Mouse (Mus musculus): ENCODE results near the gene Slc35a5.

Gene Slc35a5

GRCm38 (mm10) chr16:45158522-45159388, at the start of gene Slc35a5, which contains the start of gene Atg3:
Gene Slc35a5, minus strand, starts transcription at chr16:45158706.
Gene Atg3, plus strand, starts transcription at chr16:45158785.
- peak; percentile 90 to 95 for DNase-seq (ENCODE audit: low spot score in 2 of 2)

- no peak for DNase-seq (ENCODE audit: low spot score in 2 of 2)
Observed at GRCm38 (mm10) chr16:45204859-45205670, 46.6 kb upstream of the Slc35a5 start.

- DNase-seq (ENCODE audit: low spot score in 2 of 2) = no peak
Observed at GRCm38 (mm10) chr16:45204438-45204837, 45.9 kb upstream of the Slc35a5 start.

GRCm38 (mm10) chr16:45201395-45201794, 42.9 kb upstream of the Slc35a5 start:
- DNase-seq (ENCODE audit: low spot score in 2 of 2) = no peak

GRCm38 (mm10) chr16:45196816-45197215, 38.3 kb upstream of the Slc35a5 start:
- DNase-seq (ENCODE audit: low spot score in 2 of 2) = peak; percentile 15 to 30

- peak; percentile 43 to 62 for DNase-seq (ENCODE audit: low spot score in 2 of 2)
Observed at GRCm38 (mm10) chr16:45192613-45193012, 34.1 kb upstream of the Slc35a5 start.

- DNase-seq (ENCODE audit: low spot score in 2 of 2) = no peak
Observed at GRCm38 (mm10) chr16:45181824-45182223, 23.3 kb upstream of the Slc35a5 start.

- DNase-seq (ENCODE audit: low spot score in 2 of 2) = no peak
Observed at GRCm38 (mm10) chr16:45178552-45178951, 20.0 kb upstream of the Slc35a5 start.

- DNase-seq (ENCODE audit: low spot score in 2 of 2) = no peak
Observed at GRCm38 (mm10) chr16:45159389-45159716, 847 bp upstream of the Slc35a5 start.

GRCm38 (mm10) chr16:45158136-45158521, 377 bp downstream of the Slc35a5 start:
- peak; percentile 64 to 72 for DNase-seq (ENCODE audit: low spot score in 2 of 2)

GRCm38 (mm10) chr16:45154741-45155250, 3.7 kb downstream of the Slc35a5 start:
- DNase-seq (ENCODE audit: low spot score in 2 of 2) = no peak

- DNase-seq (ENCODE audit: low spot score in 2 of 2) = no peak
Observed at GRCm38 (mm10) chr16:45148488-45149082, 9.9 kb downstream of the Slc35a5 start.

GRCm38 (mm10) chr16:45145119-45145518, 13.4 kb downstream of the Slc35a5 start:
- DNase-seq (ENCODE audit: low spot score in 2 of 2) = no peak

- no peak for DNase-seq (ENCODE audit: low spot score in 2 of 2)
Observed at GRCm38 (mm10) chr16:45142565-45142964, 15.9 kb downstream of the Slc35a5 start.

GRCm38 (mm10) chr16:45141711-45142110, 16.8 kb downstream of the Slc35a5 start:
- DNase-seq (ENCODE audit: low spot score in 2 of 2) = no peak

- DNase-seq (ENCODE audit: low spot score in 2 of 2) = no peak
Observed at GRCm38 (mm10) chr16:45127936-45128710, 30.4 kb downstream of the Slc35a5 start.

- DNase-seq (ENCODE audit: low spot score in 2 of 2) = no peak
Observed at GRCm38 (mm10) chr16:45124230-45125203, 34.0 kb downstream of the Slc35a5 start.

- DNase-seq (ENCODE audit: low spot score in 2 of 2) = no peak
Observed at GRCm38 (mm10) chr16:45122571-45122970, 35.9 kb downstream of the Slc35a5 start.

GRCm38 (mm10) chr16:45120844-45121425, 37.6 kb downstream of the Slc35a5 start:
- peak in 1 of 2 experiments; percentile 66 for DNase-seq (ENCODE audit: low spot score in 2 of 2)

- DNase-seq (ENCODE audit: low spot score in 2 of 2) = no peak
Observed at GRCm38 (mm10) chr16:45118760-45119159, 39.7 kb downstream of the Slc35a5 start.
